In the genomic region with DNA sequence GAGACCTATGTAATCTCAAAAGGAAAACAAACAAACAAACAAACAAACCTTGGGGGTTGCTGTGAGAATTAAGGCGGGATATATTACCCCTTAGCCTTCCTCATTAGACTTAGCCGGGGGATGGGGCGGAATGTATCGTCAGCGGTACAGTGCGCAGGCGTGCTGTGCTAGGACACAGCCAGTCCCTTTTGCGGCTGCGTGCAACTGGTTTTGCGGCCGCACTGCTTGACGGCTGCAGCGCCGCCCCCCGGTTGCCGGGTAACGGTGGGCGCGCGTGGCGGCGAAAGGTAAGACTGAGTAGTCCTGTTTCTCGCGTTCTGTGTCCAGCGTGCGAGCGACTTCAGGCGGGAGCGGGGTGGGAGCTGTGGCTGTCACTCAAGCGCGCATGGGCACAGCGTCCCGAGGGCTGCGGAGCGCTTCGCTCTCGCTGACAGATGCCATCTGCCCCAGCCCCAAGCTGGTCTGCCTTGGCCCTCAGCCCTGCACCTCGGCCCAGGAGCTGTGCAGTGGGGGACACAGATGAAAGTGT, we compare ENCODE assay signal across 1 mouse cellular context.
TF ChIP-seq lines count a peak whose summit lies in the region.

A gene (plus strand): TSS at position 223 of the 529 bp plus-strand sequence.

TF ChIP-seq in CH12.LX, 34 proteins besides CTCF, POLR2A, EP300 and RAD21 (continued from another document):
- TF ChIP-seq MXI1 (IDR thresholded peaks at IDR 0.05; ENCODE audit: low read depth, low read length), result peak; percentile 97
- peak; percentile 56; the same call in 1 of the 2 replicates for TF ChIP-seq ELF1 (IDR thresholded peaks at IDR 0.05; ENCODE audit: low read depth, low read length)
- TF ChIP-seq MAFK (IDR thresholded peaks at IDR 0.05; ENCODE audit: insufficient replicate concordance, low read length), result no peak
- TF ChIP-seq UBTF (IDR thresholded peaks at IDR 0.05; ENCODE audit: low read depth, low read length), result no peak
- peak; percentile 80 for TF ChIP-seq MAX (IDR thresholded peaks at IDR 0.05; ENCODE audit: low read length)
- no peak for TF ChIP-seq PAX5 (IDR thresholded peaks at IDR 0.05; ENCODE audit: low read length)
- no peak for TF ChIP-seq JUN (IDR thresholded peaks at IDR 0.05; ENCODE audit: insufficient read depth, low read depth, low read length)
- TF ChIP-seq BHLHE40 (IDR thresholded peaks at IDR 0.05; ENCODE audit: low read depth, low read length), result no peak
- TF ChIP-seq MYC (IDR thresholded peaks at IDR 0.05; ENCODE audit: low read depth, low read length), result peak; percentile 46; the same call in 1 of the 2 replicates
- TF ChIP-seq ZNF384 (IDR thresholded peaks at IDR 0.05; ENCODE audit: low read depth, low read length), result no peak
- peak; percentile 76; the same call in 1 of the 2 replicates for TF ChIP-seq SIN3A (IDR thresholded peaks at IDR 0.05; ENCODE audit: low read length)
- TF ChIP-seq GABPA (IDR thresholded peaks at IDR 0.05; ENCODE audit: insufficient replicate concordance, low read depth, low read length), result no peak
- TF ChIP-seq USF1 (IDR thresholded peaks at IDR 0.05; ENCODE audit: low read depth, low read length), result no peak
- no peak; the same call in 1 of the 2 replicates for TF ChIP-seq MEF2A (IDR thresholded peaks at IDR 0.05; ENCODE audit: borderline replicate concordance, low read depth, low read length)
- TF ChIP-seq RCOR1 (conservative IDR thresholded peaks at IDR 0.05; ENCODE audit: low read depth, low read length), result no peak
- TF ChIP-seq TCF12 (IDR thresholded peaks at IDR 0.05; ENCODE audit: low read depth, low read length), result peak; percentile 75; the same call in 1 of the 2 replicates
- peak; percentile 67; the same call in 1 of the 2 replicates for TF ChIP-seq NELFE (IDR thresholded peaks at IDR 0.05; ENCODE audit: low read depth, low read length)
- TF ChIP-seq ZMIZ1 (IDR thresholded peaks at IDR 0.05; ENCODE audit: low read depth, low read length), result 0 out of 2 replicates have a peak, but pooled peaks have one; percentile 52
- TF ChIP-seq ETS1 (conservative IDR thresholded peaks at IDR 0.05; ENCODE audit: low read depth, low read length), result no peak
- TF ChIP-seq ZC3H11A (IDR thresholded peaks at IDR 0.05; ENCODE audit: low read depth, low read length), result no peak
- TF ChIP-seq ZKSCAN1 (IDR thresholded peaks at IDR 0.05; ENCODE audit: borderline replicate concordance, low read depth, low read length), result no peak
- peak; percentile 27; the same call in 1 of the 2 replicates for TF ChIP-seq CHD2 (IDR thresholded peaks at IDR 0.05; ENCODE audit: low read length)
- no peak for TF ChIP-seq IRF4 (IDR thresholded peaks at IDR 0.05; ENCODE audit: low read depth, low read length)
- no peak for TF ChIP-seq SMC3 (IDR thresholded peaks at IDR 0.05; ENCODE audit: low read depth, low read length)
- TF ChIP-seq CHD1 (IDR thresholded peaks at IDR 0.05; ENCODE audit: low read depth, low read length), result no peak
- TF ChIP-seq USF2 (conservative IDR thresholded peaks at IDR 0.05; ENCODE audit: low read depth, low read length), result no peak
- TF ChIP-seq HCFC1 (IDR thresholded peaks at IDR 0.05; ENCODE audit: low read depth, low read length), result peak; percentile 78
- 0 out of 2 replicates have a peak, but pooled peaks have one; percentile 69 for TF ChIP-seq KAT2A (IDR thresholded peaks at IDR 0.05; ENCODE audit: insufficient replicate concordance, low read length)
- no peak for TF ChIP-seq E2F4 (IDR thresholded peaks at IDR 0.05; ENCODE audit: insufficient replicate concordance, low read depth, low read length)
